13 mouse cellular contexts compared by ENCODE assay signal in genomic region chr16:91846089-91846741, GRCm38 (mm10).
DNase-seq lines count a peak whose midpoint lies in the region; ATAC-seq and TF ChIP-seq lines count a peak whose summit lies in the region.
"Had no signal": no experiment of that assay in that cellular context is flagged by ENCODE, and none has a peak within 500 bp of the region (broad histone marks: within the 10 kb centered on the region; RNA-seq: fewer than 3 reads in every experiment).

No protein-coding gene starts in this region.

- no peak for TF ChIP-seq POLR2A in myocyte (IDR thresholded peaks at IDR 0.05; ENCODE audit: insufficient read length, low read depth)

- H3K9ac ChIP-seq in kidney, embryonic 14.5 days (ENCODE audit: low read depth, low read length): no peak overlapping the region
- no peak overlapping the region for H3K9ac ChIP-seq in embryonic facial prominence, embryonic 15.5 days
- no peak overlapping the region for H3K9ac ChIP-seq in midbrain, embryonic 13.5 days (replicated peaks)
- H3K9ac ChIP-seq in midbrain, embryonic 11.5 days (ENCODE audit: low read length): no peak overlapping the region
- H3K9ac ChIP-seq: neural tube, embryonic 13.5 days; stomach, embryonic 15.5 days had no signal

- WGBS in kidney, embryonic 14.5 days: 30% methylated on average over 10 of the region's 10 CpGs
- WGBS in embryonic facial prominence, embryonic 15.5 days: 36% methylated on average over 10 of the region's 10 CpGs
- WGBS in midbrain, embryonic 13.5 days: 54% methylated on average over 10 of the region's 10 CpGs
- 64% methylated on average over 10 of the region's 10 CpGs for WGBS in midbrain, embryonic 11.5 days

- ATAC-seq in kidney, embryonic 14.5 days (ENCODE audit: low FRiP score, low TSS enrichment): peak; percentile 58
- ATAC-seq in embryonic facial prominence, embryonic 15.5 days (ENCODE audit: insufficient number of reproducible peaks, low FRiP score, low TSS enrichment, low read depth): no peak
- ATAC-seq in midbrain, embryonic 13.5 days: no peak
- ATAC-seq in midbrain, embryonic 11.5 days (ENCODE audit: low FRiP score): no peak

- no peaks in the 10 kb centered on the region for H3K9me3 ChIP-seq in kidney, embryonic 14.5 days (ENCODE audit: control insufficient read depth, low read length)
- H3K9me3 ChIP-seq in embryonic facial prominence, embryonic 15.5 days (replicated peaks): no peaks in the 10 kb centered on the region
- no peaks in the 10 kb centered on the region for H3K9me3 ChIP-seq in midbrain, embryonic 13.5 days
- no peaks in the 10 kb centered on the region for H3K9me3 ChIP-seq in midbrain, embryonic 11.5 days (ENCODE audit: control insufficient read depth, low read length)
- H3K9me3 ChIP-seq: G1E; neural tube, embryonic 13.5 days; stomach, embryonic 15.5 days had no signal

- no peak overlapping the region for H3K4me2 ChIP-seq in kidney, embryonic 14.5 days (replicated peaks; ENCODE audit: low read depth, low read length)
- no peak overlapping the region for H3K4me2 ChIP-seq in embryonic facial prominence, embryonic 15.5 days (replicated peaks)
- H3K4me2 ChIP-seq in myocyte (ENCODE audit: low read depth): peak overlapping the region; percentile 35
- no peak overlapping the region for H3K4me2 ChIP-seq in midbrain, embryonic 13.5 days (replicated peaks)
- H3K4me2 ChIP-seq in midbrain, embryonic 11.5 days: no peak overlapping the region
- H3K4me2 ChIP-seq: neural tube, embryonic 13.5 days; stomach, embryonic 15.5 days had no signal

- H3K4me3 ChIP-seq in kidney, embryonic 14.5 days (ENCODE audit: low read length): no peak overlapping the region
- no peak overlapping the region for H3K4me3 ChIP-seq in embryonic facial prominence, embryonic 15.5 days (replicated peaks)
- no peak overlapping the region for H3K4me3 ChIP-seq in myocyte
- H3K4me3 ChIP-seq in midbrain, embryonic 13.5 days (replicated peaks): no peak overlapping the region
- H3K4me3 ChIP-seq in midbrain, embryonic 11.5 days (ENCODE audit: low read depth, low read length): no peak overlapping the region
- H3K4me3 ChIP-seq: neural tube, embryonic 13.5 days; stomach, embryonic 15.5 days had no signal

- H3K27ac ChIP-seq in kidney, embryonic 14.5 days (ENCODE audit: low read depth, low read length): 0 out of 2 replicates have a peak overlapping the region, but pooled peaks have one; percentile 24
- 0 out of 2 replicates have a peak overlapping the region, but pooled peaks have one; percentile 11 for H3K27ac ChIP-seq in embryonic facial prominence, embryonic 15.5 days (replicated peaks)
- no peak overlapping the region for H3K27ac ChIP-seq in midbrain, embryonic 13.5 days
- no peak overlapping the region for H3K27ac ChIP-seq in midbrain, embryonic 11.5 days (ENCODE audit: low read depth, low read length)
- H3K27ac ChIP-seq: neural tube, embryonic 13.5 days; stomach, embryonic 15.5 days had no signal

- H3ac ChIP-seq in myocyte (ENCODE audit: control insufficient read depth, insufficient read length): no peak overlapping the region

- H3K27me3 ChIP-seq in kidney, embryonic 14.5 days (ENCODE audit: control insufficient read depth, insufficient read depth, low read length): no peaks in the 10 kb centered on the region
- H3K27me3 ChIP-seq in embryonic facial prominence, embryonic 15.5 days: no peaks in the 10 kb centered on the region
- no peaks in the 10 kb centered on the region for H3K27me3 ChIP-seq in myocyte (ENCODE audit: control insufficient read depth, insufficient read depth, insufficient read length)
- no peaks in the 10 kb centered on the region for H3K27me3 ChIP-seq in midbrain, embryonic 13.5 days
- H3K27me3 ChIP-seq in midbrain, embryonic 11.5 days (ENCODE audit: control insufficient read depth, insufficient read depth, low read length): no peaks in the 10 kb centered on the region
- H3K27me3 ChIP-seq: neural tube, embryonic 13.5 days; stomach, embryonic 15.5 days had no signal

- peaks cover 19% of the 10 kb centered on the region; the same call in 1 of the 2 replicates for H3K36me3 ChIP-seq in kidney, embryonic 14.5 days (ENCODE audit: control insufficient read depth, insufficient read depth, low read length)
- H3K36me3 ChIP-seq in embryonic facial prominence, embryonic 15.5 days: peaks cover 19% of the 10 kb centered on the region
- H3K36me3 ChIP-seq in myocyte (ENCODE audit: control insufficient read depth, insufficient read depth): peaks cover 6% of the 10 kb centered on the region
- peaks cover 68% of the 10 kb centered on the region for H3K36me3 ChIP-seq in midbrain, embryonic 13.5 days
- H3K36me3 ChIP-seq in midbrain, embryonic 11.5 days (ENCODE audit: control insufficient read depth, insufficient read depth, low read length): peaks cover 5% of the 10 kb centered on the region; the same call in 1 of the 2 replicates

- H3K79me2 ChIP-seq in myocyte (ENCODE audit: control insufficient read depth, insufficient read depth): no peaks in the 10 kb centered on the region

- DNase-seq in kidney, adult 8-10 months: no peak
- peak; percentile 66 for DNase-seq in kidney, postnatal 14 days
- DNase-seq in c-Kit-positive CD71-positive TER-119-positive erythroid progenitor cells, embryonic 14.5 days (ENCODE audit: low spot score): no peak
- no peak for DNase-seq in midbrain, embryonic 11.5 days (ENCODE audit: low spot score, missing footprints)
- DNase-seq: cerebellum, adult 11 months; liver had no signal

- peaks cover 19% of the 10 kb centered on the region; the same call in 1 of the 2 replicates for H3K4me1 ChIP-seq in kidney, embryonic 14.5 days (ENCODE audit: control insufficient read depth, insufficient read depth, low read length)
- peaks cover 12% of the 10 kb centered on the region for H3K4me1 ChIP-seq in embryonic facial prominence, embryonic 15.5 days
- no peaks in the 10 kb centered on the region for H3K4me1 ChIP-seq in midbrain, embryonic 13.5 days (replicated peaks)
- H3K4me1 ChIP-seq in midbrain, embryonic 11.5 days (ENCODE audit: control insufficient read depth, insufficient read depth, low read length): no peaks in the 10 kb centered on the region

TF ChIP-seq in myocyte, 11 proteins besides CTCF, POLR2A, EP300 and RAD21:
- TF ChIP-seq MAX (IDR thresholded peaks at IDR 0.05; ENCODE audit: low read depth) (no peak), TCF12 (IDR thresholded peaks at IDR 0.05; ENCODE audit: insufficient read depth, poor library complexity, severe bottlenecking) (no peak), E2F4 (IDR thresholded peaks at IDR 0.05; ENCODE audit: insufficient read depth) (no peak), TCF3 (IDR thresholded peaks at IDR 0.05; ENCODE audit: insufficient read length, low read depth) (no peak), POLR2AphosphoS2 (IDR thresholded peaks at IDR 0.05; ENCODE audit: insufficient read length, low read depth) (no peak), MYOD1 (IDR thresholded peaks at IDR 0.05; ENCODE audit: control insufficient read depth in 1 of 3, insufficient read length in 2 of 3, low read depth in 2 of 3) (no peak), USF1 (IDR thresholded peaks at IDR 0.05; ENCODE audit: low read depth) (no peak)

Comparison
In these comparisons a context has a peak if more than half of its experiments do, and no peak if none do; other contexts are left out.
1. H3K27ac ChIP-seq: peak in kidney, embryonic 14.5 days (single experiment) and embryonic facial prominence, embryonic 15.5 days (single experiment); none in midbrain, embryonic 13.5 days (single experiment) and midbrain, embryonic 11.5 days (single experiment).